Mouse (Mus musculus): ENCODE measurements at regions not wholly inside any gene's neighbourhood (a gene's known extent, or its start where the extent isn't known, plus 50 kb on each side); places are given as distances from the start of the nearest gene placed in this dataset.

DNA sequence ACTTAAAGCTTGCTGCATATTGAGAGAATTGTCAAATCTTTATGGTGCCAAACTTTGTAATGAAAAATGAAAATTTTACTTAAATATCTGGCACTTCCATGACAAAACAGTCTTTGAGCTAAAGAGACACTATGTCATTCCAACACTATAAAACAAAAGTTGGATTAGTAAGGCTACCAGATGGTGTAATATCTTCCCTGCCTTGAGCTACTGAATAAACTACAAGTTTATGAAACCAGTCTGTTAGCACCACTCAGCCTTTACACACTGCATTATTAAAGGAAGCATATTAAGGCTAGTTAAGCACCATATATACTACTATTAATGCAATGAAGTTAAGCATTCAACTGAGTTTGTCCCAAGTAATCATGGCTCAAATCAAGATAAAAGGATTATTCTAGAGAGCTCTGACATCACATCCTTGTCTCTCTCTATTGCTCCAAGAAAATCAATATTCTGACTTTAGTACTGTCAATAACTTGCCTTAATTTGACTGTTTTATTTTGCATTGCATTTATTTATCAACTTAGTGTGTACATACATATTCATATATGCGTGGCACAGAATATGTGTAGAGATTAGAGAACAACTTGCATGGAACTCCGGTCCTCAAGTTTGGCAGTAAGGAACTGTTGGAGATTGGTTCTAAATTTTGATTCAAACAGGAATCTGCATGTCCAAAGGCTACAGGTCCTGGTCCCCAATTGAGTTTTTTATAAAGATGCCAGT lies 526.3 kb downstream of the Otol1 start:
- TF ChIP-seq POLR2A (IDR thresholded peaks at IDR 0.05; ENCODE audit: low read depth, low read length), result no peak
- no peak for TF ChIP-seq CTCF (conservative IDR thresholded peaks at IDR 0.05; ENCODE audit: insufficient read depth, insufficient read length, low read depth, low read length)
